Mouse (Mus musculus) kidney, postnatal 0 days (tissue): ENCODE results near the gene Hsf2bp. TPM values are rescaled to one million over a fixed set of nuclear protein-coding genes. Genes with fewer than 3 reads are reported as not detected.
A peak's percentile ranks its signal among the peaks of the same experiment; 100 is the strongest.

ENCODE experiments used
- ATAC-seq: fragments of 200-750 bp; cut with Nextera tagmentation; replicated peaks from 2 replicates; pipeline ENCODE4 v1.8.0; 2017; ENCODE audit warnings: low read depth, moderate number of reproducible peaks, moderate TSS enrichment, moderate library complexity; ENCODE audit not compliant: low FRiP score
- DNase-seq: peaks from one replicate; pipeline ENCODE4 v3.0.0-alpha.2; 2016; ENCODE audit warnings: low spot score
- H3K27ac ChIP-seq: fragments of 300-500 bp; sonication (generic); 2 replicates; pipeline ENCODE4 v1.5.1; 2014; ENCODE audit warnings: mild to moderate bottlenecking
- H3K27me3 ChIP-seq: fragments of 300-500 bp; sonication (generic); 2 replicates; pipeline ENCODE4 v1.6.1; 2014; ENCODE audit warnings: low read length, mixed read lengths; ENCODE audit not compliant: insufficient read depth
- H3K36me3 ChIP-seq: fragments of 300-500 bp; sonication (generic); 2 replicates; pipeline ENCODE4 v1.6.1; 2014; ENCODE audit warnings: low read length, mixed read lengths; ENCODE audit not compliant: insufficient read depth
- H3K4me1 ChIP-seq: fragments of 300-500 bp; sonication (generic); replicated peaks from 2 replicates; pipeline ENCODE4 v1.6.1; 2014; ENCODE audit warnings: antibody characterized with exemption, low read length, mixed read lengths; ENCODE audit not compliant: insufficient read depth
- H3K4me2 ChIP-seq: fragments of 300-500 bp; sonication (generic); 2 replicates; pipeline ENCODE4 v1.6.1; 2014; ENCODE audit warnings: mild to moderate bottlenecking, low read length, moderate library complexity, mixed read lengths
- H3K4me3 ChIP-seq: fragments of 300-500 bp; sonication (generic); replicated peaks from 2 replicates; pipeline ENCODE4 v1.5.1; 2014; ENCODE audit warnings: low read depth, low read length
- H3K9ac ChIP-seq: fragments of 300-500 bp; sonication (generic); 2 replicates; pipeline ENCODE4 v1.6.1; 2014; ENCODE audit warnings: low read depth, low read length
- H3K9me3 ChIP-seq: fragments of 300-500 bp; sonication (generic); replicated peaks from 2 replicates; pipeline ENCODE4 v1.6.1; 2016; ENCODE audit warnings: low read length, inconsistent platforms, mixed read lengths
- CTCF ChIP-seq: IDR thresholded peaks from 2 replicates; pipeline ENCODE4 v1.5.1; 2016; ENCODE audit warnings: antibody characterized with exemption, low read depth, mild to moderate bottlenecking, moderate library complexity
- WGBS: fragments of 180-500 bp; shearing (Covaris S2); extraction: QIAGEN DNeasy Blood & Tissue Kit; methylation state at CpG from one replicate; pipeline ENCODE4 v1.1.7; 2014; 5-methylcytosine and 5-hydroxymethylcytosine counted together
- polyA plus RNA-seq: library from polyadenylated mRNA; unstranded; fragments of >200 nt; fragmentation: Nextera tagmentation; extraction: Ambion mirVana; gene quantifications from 2 replicates; pipeline ENCODE4 v1.2.1, GENCODE M21; 2015

The Hsf2bp gene
- polyA plus RNA-seq, 1 experiment from 2014 or later: 2.9 TPM

- DNase-seq (no peak), ATAC-seq (no peak)
- no peak for TF ChIP-seq CTCF
- Histone ChIP-seq H3K4me2 (no peak overlapping the region), H3K9me3 (no peaks in the 10 kb centered on the region), H3K27ac (peak overlapping the region; percentile 83; the same call in 1 of the 2 replicates), H3K36me3 (no peaks in the 10 kb centered on the region), H3K9ac (no peak overlapping the region), H3K27me3 (no peaks in the 10 kb centered on the region), H3K4me3 (no peak overlapping the region), H3K4me1 (peaks cover 38% of the 10 kb centered on the region)
- 69% methylated on average over 4 of the region's 4 CpGs for WGBS
Measured at GRCm38 (mm10) chr17:31940607-31941006, 95.5 kb downstream of the Hsf2bp start.

- WGBS: 62% methylated on average over 16 of the region's 16 CpGs
- no peak for TF ChIP-seq CTCF
- DNase-seq: peak; percentile 36
- Histone ChIP-seq H3K9ac (no peak overlapping the region), H3K4me1 (peaks cover 38% of the 10 kb centered on the region), H3K27ac (peak overlapping the region; percentile 83), H3K27me3 (no peaks in the 10 kb centered on the region), H3K4me3 (no peak overlapping the region), H3K9me3 (no peaks in the 10 kb centered on the region), H3K4me2 (no peak overlapping the region), H3K36me3 (no peaks in the 10 kb centered on the region)
- ATAC-seq: peak; percentile 68
Measured at GRCm38 (mm10) chr17:31939292-31940060, 96.7 kb downstream of the Hsf2bp start.

- Histone ChIP-seq H3K9ac (0 out of 2 replicates have a peak overlapping the region, but pooled peaks have one; percentile 10), H3K4me3 (no peak overlapping the region), H3K27me3 (no peaks in the 10 kb centered on the region), H3K4me1 (peaks cover 32% of the 10 kb centered on the region), H3K4me2 (no peak overlapping the region), H3K9me3 (no peaks in the 10 kb centered on the region), H3K36me3 (no peaks in the 10 kb centered on the region), H3K27ac (peak overlapping the region; percentile 83)
- ATAC-seq: peak; percentile 87
- WGBS: 42% methylated on average over 12 of the region's 12 CpGs
- TF ChIP-seq CTCF: no peak
- DNase-seq: peak; percentile 86
Measured at GRCm38 (mm10) chr17:31938539-31939260, 97.4 kb downstream of the Hsf2bp start.

GRCm38 (mm10) chr17:31937141-31937554 is 99.0 kb downstream of the Hsf2bp start:
- Histone ChIP-seq H3K4me1 (peaks cover 32% of the 10 kb centered on the region), H3K27ac (peak overlapping the region; percentile 83), H3K9me3 (no peaks in the 10 kb centered on the region), H3K27me3 (no peaks in the 10 kb centered on the region), H3K36me3 (no peaks in the 10 kb centered on the region), H3K9ac (no peak overlapping the region), H3K4me2 (no peak overlapping the region), H3K4me3 (no peak overlapping the region)
- ATAC-seq: peak; percentile 48; the same call in 1 of the 2 replicates
- TF ChIP-seq CTCF: peak; percentile 65
- whole genome bisulfite sequencing: 11% methylated on average over 3 of the region's 3 CpGs
- peak; percentile 87 for DNase-seq

DNA sequence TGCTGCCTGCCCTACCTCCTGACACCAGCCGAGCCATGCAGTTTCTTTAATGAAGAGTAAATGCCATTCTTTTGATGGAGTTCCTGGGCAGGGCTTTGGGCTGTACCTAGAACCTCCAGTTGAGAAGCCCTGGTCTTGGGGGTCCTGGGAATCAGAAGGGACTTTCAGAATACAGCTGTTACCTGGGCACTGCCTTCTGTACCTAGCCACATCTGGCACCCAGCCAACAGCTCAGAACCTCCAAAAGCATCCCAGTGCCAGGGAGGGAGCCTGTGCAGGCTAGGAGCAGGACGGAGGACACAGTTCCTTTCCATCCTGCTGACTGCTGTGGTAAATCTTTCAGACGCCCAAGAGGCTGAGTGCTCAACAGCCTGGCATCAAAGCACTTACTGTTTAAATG is 100.3 kb downstream of the Hsf2bp start:
- H3K27me3 ChIP-seq: no peaks in the 10 kb centered on the region
- WGBS: 76% methylated on average over 3 of the region's 3 CpGs
- no peak overlapping the region for H3K4me3 ChIP-seq
- H3K36me3 ChIP-seq: no peaks in the 10 kb centered on the region
- ATAC-seq: no peak
- no peak for DNase-seq
- H3K4me1 ChIP-seq: peaks cover 40% of the 10 kb centered on the region
- H3K9ac ChIP-seq: no peak overlapping the region
- no peak overlapping the region for H3K4me2 ChIP-seq
- no peak for TF ChIP-seq CTCF
- H3K27ac ChIP-seq: no peak overlapping the region
- H3K9me3 ChIP-seq: no peaks in the 10 kb centered on the region

DNA sequence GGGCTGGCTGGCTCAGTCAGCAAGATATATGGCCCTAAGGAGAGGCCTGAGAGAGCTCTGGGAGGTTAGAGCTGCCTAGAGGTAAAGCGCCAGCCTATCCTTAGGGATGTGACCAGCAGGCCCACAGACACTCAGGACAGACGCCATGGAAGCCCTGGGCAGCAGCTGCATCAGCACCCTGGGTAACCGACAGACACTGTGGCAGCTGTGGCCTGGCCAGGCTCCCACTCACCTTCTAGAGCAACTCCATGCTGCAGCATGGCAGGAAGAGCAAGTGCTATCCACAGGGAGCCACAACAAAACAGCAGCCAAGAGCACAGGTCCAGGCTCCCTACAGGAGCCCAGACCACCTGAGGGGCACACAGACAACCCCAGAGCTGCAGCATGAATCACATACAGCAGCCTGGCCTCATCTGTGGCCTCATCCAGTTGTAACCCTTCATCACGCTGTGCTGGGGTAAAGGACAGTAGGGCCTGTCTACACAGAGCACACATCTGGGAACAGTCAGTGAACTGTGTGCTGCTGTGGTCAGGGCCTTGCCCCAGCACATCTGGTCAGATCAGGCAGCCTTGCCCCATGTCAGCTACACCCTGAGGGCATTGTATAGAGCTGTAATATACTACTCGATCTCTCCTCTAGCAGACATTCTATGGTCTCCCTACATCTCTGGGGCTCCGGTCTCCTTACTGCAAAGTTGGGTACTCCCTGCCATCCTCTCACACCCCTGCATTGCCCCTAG is 100.9 kb downstream of the Hsf2bp start:
- WGBS: 69% methylated on average over 6 of the region's 6 CpGs
- ATAC-seq: no peak
- no peak for DNase-seq
- Histone ChIP-seq H3K27me3 (no peaks in the 10 kb centered on the region), H3K4me3 (no peak overlapping the region), H3K27ac (no peak overlapping the region), H3K36me3 (no peaks in the 10 kb centered on the region), H3K9me3 (no peaks in the 10 kb centered on the region), H3K4me1 (peaks cover 36% of the 10 kb centered on the region), H3K4me2 (no peak overlapping the region), H3K9ac (no peak overlapping the region)
- TF ChIP-seq CTCF: no peak
